Mouse (Mus musculus) hindbrain, embryonic 15.5 days (tissue): ENCODE results near the gene Ugt2b37. TPM values are rescaled to one million over a fixed set of nuclear protein-coding genes. Genes with fewer than 3 reads are reported as not detected.
"Not testable (repeated sequence)": the region's sequence is repeated elsewhere in the genome, so short reads cannot be mapped to it uniquely, and the experiment has no call there.

Experiments
- ATAC-seq: fragments of 200-750 bp; cut with Nextera tagmentation; 2 replicates; pipeline ENCODE4 v1.8.0; 2017; ENCODE audit warnings: low read depth, moderate number of reproducible peaks, moderate TSS enrichment; ENCODE audit not compliant: low FRiP score
- H3K27ac ChIP-seq: fragments of 300-500 bp; sonication (generic); replicated peaks from 2 replicates; pipeline ENCODE4 v1.5.1; 2015; ENCODE audit warnings: mild to moderate bottlenecking, inconsistent platforms
- H3K27me3 ChIP-seq: fragments of 300-500 bp; sonication (generic); 2 replicates; pipeline ENCODE4 v1.6.1; 2015; ENCODE audit warnings: control low read depth, inconsistent platforms
- H3K36me3 ChIP-seq: fragments of 300-500 bp; sonication (generic); 2 replicates; pipeline ENCODE4 v1.6.1; 2015; ENCODE audit warnings: control low read depth, inconsistent platforms
- H3K4me1 ChIP-seq: fragments of 300-500 bp; sonication (generic); replicated peaks from 2 replicates; pipeline ENCODE4 v1.6.1; 2015; ENCODE audit warnings: control low read depth, inconsistent platforms
- H3K4me2 ChIP-seq: fragments of 300-500 bp; sonication (generic); 2 replicates; pipeline ENCODE4 v1.6.1; 2015; ENCODE audit warnings: moderate library complexity, mild to moderate bottlenecking, inconsistent platforms
- H3K4me3 ChIP-seq: fragments of 300-500 bp; sonication (generic); 2 replicates; pipeline ENCODE4 v1.5.1; 2015; ENCODE audit warnings: mild to moderate bottlenecking, inconsistent platforms
- H3K9ac ChIP-seq: fragments of 300-500 bp; sonication (generic); 2 replicates; pipeline ENCODE4 v1.6.1; 2015; ENCODE audit warnings: inconsistent platforms
- H3K9me3 ChIP-seq: fragments of 300-500 bp; sonication (generic); 2 replicates; pipeline ENCODE4 v1.6.1; 2016; ENCODE audit warnings: control low read depth, inconsistent platforms
- WGBS: fragments of 180-500 bp; shearing (Covaris S2); methylation state at CpG from one replicate; pipeline ENCODE4 v1.1.7; 2015; 5-methylcytosine and 5-hydroxymethylcytosine counted together
- polyA plus RNA-seq: library from polyadenylated mRNA; unstranded; fragments of >200 nt; fragmentation: Nextera tagmentation; extraction: Ambion mirVana; gene quantifications from 2 replicates; pipeline ENCODE4 v1.2.1, GENCODE M21; 2015

The Ugt2b37 gene
- polyA plus RNA-seq = not detected in 2 replicates

- H3K9ac ChIP-seq, H3K27me3 ChIP-seq, H3K27ac ChIP-seq, H3K9me3 ChIP-seq, H3K36me3 ChIP-seq, H3K4me3 ChIP-seq, H3K4me2 ChIP-seq, H3K4me1 ChIP-seq, ATAC-seq: not testable (repeated sequence)
- 88% methylated on average over 3 of the region's 3 CpGs for WGBS
Observed at GRCm38 (mm10) chr5:87254676-87255075, at the start of gene Ugt2b37. TSS of gene Ugt2b37 (minus strand) at chr5:87254804.

DNA sequence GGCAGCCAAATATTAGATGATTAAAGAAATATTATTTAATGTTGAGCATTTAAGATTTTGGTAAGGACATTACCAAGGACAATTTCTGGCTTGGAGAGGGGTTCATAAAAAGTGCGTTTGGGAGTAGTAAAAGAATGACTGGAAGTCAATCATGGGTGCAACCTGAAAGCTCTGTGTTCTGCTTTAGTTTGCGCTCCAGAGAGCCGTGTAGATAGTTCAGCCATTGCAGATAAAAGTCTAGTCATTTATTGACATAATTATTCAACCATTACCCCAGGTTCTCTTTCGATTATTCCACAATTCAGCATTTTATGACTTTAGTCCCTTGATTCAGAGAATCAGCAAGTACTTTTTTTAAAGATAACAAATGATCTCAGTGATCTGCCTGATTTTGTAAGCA, 31.6 kb upstream of the Ugt2b37 start:
- H3K27ac ChIP-seq, H3K27me3 ChIP-seq, ATAC-seq, H3K4me3 ChIP-seq, H3K4me1 ChIP-seq, H3K9me3 ChIP-seq, H3K4me2 ChIP-seq, H3K36me3 ChIP-seq, H3K9ac ChIP-seq: not testable (repeated sequence)
- WGBS = 90% methylated on average over 4 of the region's 4 CpGs

DNA sequence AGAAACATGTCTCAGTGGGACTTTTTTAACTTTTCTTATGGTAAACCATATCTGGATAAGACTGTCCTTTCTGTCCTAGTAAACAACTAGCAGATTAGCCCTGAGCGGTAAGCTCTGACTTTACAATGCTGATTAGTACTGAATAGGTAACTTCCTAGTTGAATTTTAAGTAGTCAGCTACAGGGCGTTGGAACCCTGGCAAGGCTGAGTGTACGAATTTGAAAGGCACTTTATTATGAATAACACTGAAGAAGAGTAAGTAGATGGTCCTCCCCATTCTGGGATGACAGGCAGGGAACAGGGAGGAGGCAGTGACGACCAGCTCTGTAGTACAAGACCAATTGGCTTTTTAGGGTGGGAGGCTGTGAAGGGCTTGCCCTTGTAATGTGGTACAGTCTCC, 21.4 kb upstream of the Ugt2b37 start:
- H3K9me3 ChIP-seq, H3K4me3 ChIP-seq, H3K27ac ChIP-seq, ATAC-seq, H3K9ac ChIP-seq, H3K27me3 ChIP-seq, H3K4me1 ChIP-seq, H3K36me3 ChIP-seq, H3K4me2 ChIP-seq: not testable (repeated sequence)
- 91% methylated on average over 4 of the region's 4 CpGs for WGBS

DNA sequence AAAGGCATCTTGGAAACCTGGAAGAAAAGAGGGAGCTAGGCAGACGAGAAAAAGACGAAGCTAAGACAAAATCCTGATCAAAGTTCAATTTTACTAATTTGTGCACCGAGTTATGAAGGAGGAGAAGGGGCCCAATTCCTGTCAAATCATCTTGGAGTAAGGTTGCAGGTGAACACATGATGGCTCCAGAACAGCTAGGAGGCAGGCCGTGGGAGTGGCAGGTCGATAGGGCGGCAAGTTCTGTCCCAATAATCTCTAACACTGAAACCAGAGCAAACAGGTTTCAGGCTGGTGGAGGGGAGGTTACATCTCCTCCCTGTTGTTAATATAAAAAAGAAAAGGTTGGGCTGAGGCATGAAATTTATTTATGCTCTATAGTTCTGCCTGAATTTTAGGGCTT, 21.0 kb upstream of the Ugt2b37 start:
- no peak for ATAC-seq
- Histone ChIP-seq H3K27me3 (no peaks in the 10 kb centered on the region), H3K27ac (no peak overlapping the region), H3K4me3 (no peak overlapping the region), H3K9me3 (no peaks in the 10 kb centered on the region), H3K4me2 (no peak overlapping the region), H3K9ac (no peak overlapping the region), H3K4me1 (no peaks in the 10 kb centered on the region), H3K36me3 (no peaks in the 10 kb centered on the region)
- 88% methylated on average over 6 of the region's 6 CpGs for WGBS

- Histone ChIP-seq H3K27ac (no peak overlapping the region), H3K4me2 (no peak overlapping the region), H3K9me3 (no peaks in the 10 kb centered on the region), H3K27me3 (no peaks in the 10 kb centered on the region), H3K4me3 (no peak overlapping the region), H3K9ac (no peak overlapping the region), H3K4me1 (no peaks in the 10 kb centered on the region), H3K36me3 (no peaks in the 10 kb centered on the region)
- ATAC-seq = no peak
- WGBS = 89% methylated on average over 3 of the region's 3 CpGs
Observed at GRCm38 (mm10) chr5:87255831-87256230, 1.2 kb upstream of the Ugt2b37 start.

- H3K36me3 ChIP-seq, H3K27ac ChIP-seq, H3K9ac ChIP-seq, H3K9me3 ChIP-seq, ATAC-seq, H3K4me1 ChIP-seq, H3K4me3 ChIP-seq, H3K27me3 ChIP-seq, H3K4me2 ChIP-seq: not testable (repeated sequence)
Observed at GRCm38 (mm10) chr5:87242140-87242539, 12.5 kb downstream of the Ugt2b37 start.

DNA sequence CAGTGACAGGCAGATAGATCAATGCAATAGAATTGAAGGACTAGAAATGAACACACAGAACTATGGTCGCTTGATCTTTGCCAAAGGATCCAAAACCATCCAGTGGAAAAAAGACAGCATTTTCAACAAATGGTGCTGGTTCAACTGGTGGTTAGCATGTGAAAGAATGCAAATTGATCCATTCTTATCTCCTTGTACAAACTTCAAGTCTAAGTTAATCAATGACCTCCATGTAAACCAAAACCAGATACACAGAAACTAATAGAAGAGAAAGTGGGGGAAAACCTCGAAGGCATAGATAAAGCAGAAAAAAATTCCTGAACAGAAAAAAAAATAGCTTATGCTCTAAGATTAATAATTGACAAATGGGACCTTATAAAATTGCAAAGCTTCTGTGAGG, 58.2 kb downstream of the Ugt2b37 start:
- whole genome bisulfite sequencing = 82% methylated on average over 2 of the region's 2 CpGs
- H3K4me2 ChIP-seq, H3K9me3 ChIP-seq, H3K4me3 ChIP-seq, H3K9ac ChIP-seq, H3K27ac ChIP-seq, ATAC-seq, H3K27me3 ChIP-seq, H3K36me3 ChIP-seq, H3K4me1 ChIP-seq: not testable (repeated sequence)

Other genes with a start within 250 kb of the Ugt2b37 start
- gene Ugt2b36, start 162.2 kb downstream of the Ugt2b37 start, polyA plus RNA-seq = not detected in 2 replicates
- gene Ugt2b5, start 114.5 kb downstream of the Ugt2b37 start, polyA plus RNA-seq = 0.13 TPM in 1 of 2 replicates, not detected in the other
- gene Ugt2a3, start 82.4 kb upstream of the Ugt2b37 start, polyA plus RNA-seq = not detected in 2 replicates
- not detected in 2 replicates for gene Ugt2b38, start 169.4 kb upstream of the Ugt2b37 start, polyA plus RNA-seq
- gene Ugt2a2, start 227.5 kb upstream of the Ugt2b37 start, polyA plus RNA-seq = not detected in 2 replicates
- not detected in 2 replicates for gene Gm43638, start 232.0 kb upstream of the Ugt2b37 start, polyA plus RNA-seq
- gene Ugt2a1, start 236.1 kb upstream of the Ugt2b37 start, polyA plus RNA-seq = not detected in 2 replicates